Mouse (Mus musculus) MEL (cell line): Measurements from ENCODE around the gene Ankrd28. TPM values are rescaled to one million over a fixed set of nuclear protein-coding genes. Genes with fewer than 3 reads are reported as not detected.

ENCODE experiments used
- DNase-seq: peaks from one replicate; pipeline ENCODE4 v3.0.0; 2011; ENCODE audit warnings: low read depth, low spot score
- H3K27ac ChIP-seq: 2 replicates; pipeline ENCODE4 v1.5.1; 2012; ENCODE audit warnings: low read depth, mild to moderate bottlenecking, control low read depth, low read length, moderate library complexity; ENCODE audit not compliant: control insufficient read depth
- H3K27me3 ChIP-seq, 2 experiments: fragments of 150-350 bp in 1 of 2; sonication (generic) in 1 of 2; 2 replicates each; pipeline ENCODE4 v1.6.1; 2012; ENCODE audit warnings: low read length in 2 of 2, mild to moderate bottlenecking in 2 of 2, improper control_type of control experiment in 1 of 2, moderate library complexity in 1 of 2; ENCODE audit not compliant: insufficient read depth in 2 of 2, control insufficient read depth in 1 of 2
- H3K36me3 ChIP-seq, 2 experiments: 2 replicates each; pipeline ENCODE4 v1.6.1; 2012 to 2014; ENCODE audit warnings: low read length in 2 of 2, improper control_type of control experiment in 1 of 2, inconsistent platforms in 1 of 2, mild to moderate bottlenecking in 1 of 2; ENCODE audit not compliant: insufficient read depth in 2 of 2, control insufficient read depth in 1 of 2
- H3K4me1 ChIP-seq, 2 experiments: fragments of 150-350 bp in 1 of 2; sonication (generic) in 1 of 2; 2 replicates each; pipeline ENCODE4 v1.6.1; 2012; ENCODE audit warnings: low read length in 2 of 2, improper control_type of control experiment in 1 of 2, mild to moderate bottlenecking in 1 of 2; ENCODE audit not compliant: insufficient read depth in 2 of 2, control insufficient read depth in 1 of 2
- H3K4me3 ChIP-seq, 2 experiments: fragments of 150-350 bp in 1 of 2; sonication (generic) in 1 of 2; 2 replicates each; pipeline ENCODE4 v1.5.1; 2012; ENCODE audit warnings: low read depth in 2 of 2, low read length in 2 of 2, mild to moderate bottlenecking in 2 of 2, moderate library complexity in 2 of 2, control low read depth in 1 of 2, improper control_type of control experiment in 1 of 2; ENCODE audit not compliant: control insufficient read depth in 1 of 2, insufficient read depth in 1 of 2
- H3K79me2 ChIP-seq: 2 replicates; pipeline ENCODE4 v1.6.1; 2012; ENCODE audit warnings: mild to moderate bottlenecking, low read length, moderate library complexity; ENCODE audit not compliant: control insufficient read depth, poor library complexity, insufficient read depth
- H3K9ac ChIP-seq: 2 replicates; pipeline ENCODE4 v1.6.1; 2012; ENCODE audit warnings: low read depth, mild to moderate bottlenecking, control low read depth, low read length, moderate library complexity; ENCODE audit not compliant: control insufficient read depth, poor library complexity, severe bottlenecking
- H3K9me3 ChIP-seq: fragments of 150-350 bp; sonication (generic); replicated peaks from 2 replicates; pipeline ENCODE4 v1.6.1; 2012; ENCODE audit warnings: mild to moderate bottlenecking, low read length, improper control_type of control experiment, moderate library complexity; ENCODE audit not compliant: insufficient read depth
- BHLHE40 ChIP-seq: IDR thresholded peaks from 2 replicates; pipeline ENCODE4 v1.6.1; 2012; ENCODE audit warnings: low read depth, mild to moderate bottlenecking, inconsistent platforms, low read length, improper control_type of control experiment, borderline replicate concordance
- CHD1 ChIP-seq: IDR thresholded peaks from 2 replicates; pipeline ENCODE4 v1.6.1; 2012; ENCODE audit warnings: low read depth, mild to moderate bottlenecking, inconsistent platforms, low read length, improper control_type of control experiment
- CTCF ChIP-seq, 3 experiments: IDR thresholded peaks in 2 of 3; conservative IDR thresholded peaks in 1 of 3; 2 replicates each; pipeline ENCODE4 v1.5.1; 2011 to 2012; ENCODE audit warnings: low read length in 3 of 3, low read depth in 2 of 3, mild to moderate bottlenecking in 2 of 3, improper control_type of control experiment in 1 of 3, inconsistent platforms in 1 of 3, mixed read lengths in 1 of 3, moderate library complexity in 1 of 3; ENCODE audit not compliant: control insufficient read depth in 1 of 3, insufficient read depth in 1 of 3, poor library complexity in 1 of 3, severe bottlenecking in 1 of 3
- GABPA ChIP-seq: IDR thresholded peaks from 2 replicates; pipeline ENCODE4 v1.6.1; 2012; ENCODE audit warnings: low read depth, mild to moderate bottlenecking, inconsistent platforms, low read length, improper control_type of control experiment, moderate library complexity
- HCFC1 ChIP-seq: IDR thresholded peaks from 2 replicates; pipeline ENCODE4 v1.6.1; 2012; ENCODE audit warnings: low read depth, mild to moderate bottlenecking, inconsistent platforms, low read length, improper control_type of control experiment, moderate library complexity
- JUND ChIP-seq: IDR thresholded peaks from 2 replicates; pipeline ENCODE4 v1.6.1; 2011; ENCODE audit warnings: low read depth, mild to moderate bottlenecking, improper control_type of control experiment, low read length
- MAFK ChIP-seq: IDR thresholded peaks from 2 replicates; pipeline ENCODE4 v1.6.1; 2011; ENCODE audit warnings: low read depth, mild to moderate bottlenecking, low read length, improper control_type of control experiment, borderline replicate concordance
- MAX ChIP-seq: IDR thresholded peaks from 2 replicates; pipeline ENCODE4 v1.6.1; 2011; ENCODE audit warnings: low read length, improper control_type of control experiment
- MEF2A ChIP-seq: IDR thresholded peaks from 2 replicates; pipeline ENCODE4 v1.6.1; 2014; ENCODE audit warnings: low read depth, mild to moderate bottlenecking, inconsistent platforms, low read length, improper control_type of control experiment; ENCODE audit not compliant: poor library complexity, insufficient replicate concordance, severe bottlenecking; ENCODE audit errors: extremely low read depth
- RAD21 ChIP-seq: IDR thresholded peaks from 2 replicates; pipeline ENCODE4 v1.6.1; 2011; ENCODE audit warnings: mild to moderate bottlenecking, low read depth, low read length, improper control_type of control experiment
- SIN3A ChIP-seq: IDR thresholded peaks from 2 replicates; pipeline ENCODE4 v1.6.1; 2012; ENCODE audit warnings: low read length, improper control_type of control experiment, inconsistent platforms
- SMC3 ChIP-seq: IDR thresholded peaks from 2 replicates; pipeline ENCODE4 v1.6.1; 2011; ENCODE audit warnings: low read depth, low read length, improper control_type of control experiment
- TBP ChIP-seq: IDR thresholded peaks from 2 replicates; pipeline ENCODE4 v1.8.0; 2011; ENCODE audit warnings: low read depth, low read length, improper control_type of control experiment
- TCF12 ChIP-seq: IDR thresholded peaks from 2 replicates; pipeline ENCODE4 v1.6.1; 2014; ENCODE audit warnings: low read depth, mild to moderate bottlenecking, inconsistent platforms, low read length, improper control_type of control experiment, moderate library complexity
- UBTF ChIP-seq: IDR thresholded peaks from 2 replicates; pipeline ENCODE4 v1.6.1; 2012; ENCODE audit warnings: low read depth, mild to moderate bottlenecking, inconsistent platforms, low read length, improper control_type of control experiment, moderate library complexity, borderline replicate concordance; ENCODE audit not compliant: insufficient read depth
- ZC3H11A ChIP-seq: IDR thresholded peaks from 2 replicates; pipeline ENCODE4 v1.6.1; 2012; ENCODE audit warnings: low read depth, mild to moderate bottlenecking, inconsistent platforms, low read length, improper control_type of control experiment
- ZMIZ1 ChIP-seq: IDR thresholded peaks from 2 replicates; pipeline ENCODE4 v1.6.1; 2012; ENCODE audit warnings: low read depth, mild to moderate bottlenecking, inconsistent platforms, low read length, improper control_type of control experiment, moderate library complexity
- polyA plus RNA-seq, 2 experiments: library from polyadenylated mRNA; stranded (reverse) in 1 of 2; unstranded in 1 of 2; fragments of >175 nt in 1 of 2; fragments of >200 nt in 1 of 2; gene quantifications; 2 replicates each; pipeline versions ENCODE4 v1.2.1 to v1.2.4; 2012; ENCODE audit warnings: low replicate concordance in 2 of 2, low read depth in 1 of 2; ENCODE audit not compliant: insufficient read length in 2 of 2, insufficient read depth in 1 of 2, missing spikeins in 1 of 2
- total RNA-seq: library from RNA; depleted of rRNA; stranded (reverse); fragments of 300-350 nt; gene quantifications from 2 replicates; pipeline ENCODE4 v1.2.3, GENCODE M21; 2012

The Ankrd28 gene
- total and polyA plus RNA-seq, 3 experiments = 32.5 to 41.2 (median 38.8) TPM

- no peak for TF ChIP-seq ZMIZ1
- no peak for TF ChIP-seq HCFC1
- TF ChIP-seq ZC3H11A = peak; percentile 95
- TF ChIP-seq JUND = peak; percentile 92
- no peak for TF ChIP-seq TBP
- 0 out of 2 replicates have a peak, but pooled peaks have one; percentile 20 for TF ChIP-seq TCF12
- no peak for TF ChIP-seq MEF2A
- TF ChIP-seq CHD1 = no peak
- TF ChIP-seq RAD21 = peak; percentile 97
- TF ChIP-seq UBTF = no peak
- TF ChIP-seq MAX = peak; percentile 33; the same call in 1 of the 2 replicates
- no peak for TF ChIP-seq BHLHE40
- TF ChIP-seq CTCF (IDR thresholded peaks at IDR 0.05 in 2 of 3, conservative IDR thresholded peaks at IDR 0.05 in 1 of 3; ENCODE audit: control insufficient read depth in 1 of 3, insufficient read depth in 1 of 3, low read depth in 2 of 3, low read length in 3 of 3, poor library complexity in 1 of 3, severe bottlenecking in 1 of 3) = peak; percentile 78 to 94 (median 87)
- no peak for TF ChIP-seq GABPA
Measured at GRCm38 (mm10) chr14:31656857-31657645, 173.4 kb downstream of the Ankrd28 start (continued).

GRCm38 (mm10) chr14:31656386-31656785 is 174.1 kb downstream of the Ankrd28 start:
- Histone ChIP-seq H3K9me3 (no peaks in the 10 kb centered on the region), H3K79me2 (peaks cover 7% of the 10 kb centered on the region), H3K36me3 (peaks cover 0 to 34% of the 10 kb centered on the region in 2 experiments; a peak in 2 of 4 replicates), H3K27me3 (no peaks in the 10 kb centered on the region), H3K27ac (peak overlapping the region; percentile 36), H3K4me3 (no peak overlapping the region), H3K4me1 (peaks cover 13 to 37% of the 10 kb centered on the region in 2 experiments), H3K9ac (peak overlapping the region; percentile 9; the same call in 1 of the 2 replicates)
- DNase-seq = no peak
- TF ChIP-seq UBTF (no peak), SIN3A (no peak), MAFK (no peak)

- TF ChIP-seq SMC3 = no peak
- no peaks in the 10 kb centered on the region for H3K27me3 ChIP-seq
- H3K9me3 ChIP-seq = no peaks in the 10 kb centered on the region
- no peak for DNase-seq
- no peak overlapping the region for H3K4me3 ChIP-seq
- no peak overlapping the region for H3K27ac ChIP-seq
- H3K9ac ChIP-seq = no peak overlapping the region
- H3K4me1 ChIP-seq = peaks cover 13 to 41% of the 10 kb centered on the region in 2 experiments
- peaks cover 7% of the 10 kb centered on the region for H3K79me2 ChIP-seq
- H3K36me3 ChIP-seq = peaks cover 0 to 34% of the 10 kb centered on the region in 2 experiments; a peak in 2 of 4 replicates
Measured at GRCm38 (mm10) chr14:31655406-31655805, 175.0 kb downstream of the Ankrd28 start.
